Mouse (Mus musculus) central nervous system, embryonic 11.5 days (tissue): ENCODE results near the gene Capn11. TPM values are rescaled to one million over a fixed set of nuclear protein-coding genes. Genes with fewer than 3 reads are reported as not detected.

Experiments used
- polyA plus RNA-seq: library from polyadenylated mRNA; depleted of rRNA; stranded (reverse); fragments of >200 nt; gene quantifications from 2 replicates; pipeline ENCODE4 v1.2.3, GENCODE M21; 2012; rRNA removed

Capn11 gene
- 0.16 and 1.6 TPM in 2 replicates for polyA plus RNA-seq

DNA sequence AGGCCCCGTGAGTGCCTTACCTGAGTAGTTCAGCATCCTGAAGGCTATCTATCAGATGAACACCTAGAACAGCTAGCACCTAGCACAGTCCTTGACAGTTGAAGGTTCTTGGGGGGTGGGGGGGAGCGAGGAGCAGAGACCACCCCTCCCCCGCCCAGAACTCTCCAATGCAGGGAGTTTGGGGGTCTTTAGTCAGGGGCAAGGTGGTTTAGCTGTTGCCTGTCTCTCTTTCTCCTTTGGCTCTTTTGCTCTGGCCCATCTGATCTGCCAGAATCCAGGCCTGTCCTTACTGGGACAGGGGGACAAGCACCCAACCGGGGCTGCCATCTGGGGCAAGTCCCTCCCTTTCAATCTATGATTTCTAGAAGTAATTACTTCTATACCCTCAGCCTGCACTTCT, at the start of gene Capn11:
Gene Capn11, minus strand, starts transcription at position 101 of the 400 bp plus-strand sequence.

DNA sequence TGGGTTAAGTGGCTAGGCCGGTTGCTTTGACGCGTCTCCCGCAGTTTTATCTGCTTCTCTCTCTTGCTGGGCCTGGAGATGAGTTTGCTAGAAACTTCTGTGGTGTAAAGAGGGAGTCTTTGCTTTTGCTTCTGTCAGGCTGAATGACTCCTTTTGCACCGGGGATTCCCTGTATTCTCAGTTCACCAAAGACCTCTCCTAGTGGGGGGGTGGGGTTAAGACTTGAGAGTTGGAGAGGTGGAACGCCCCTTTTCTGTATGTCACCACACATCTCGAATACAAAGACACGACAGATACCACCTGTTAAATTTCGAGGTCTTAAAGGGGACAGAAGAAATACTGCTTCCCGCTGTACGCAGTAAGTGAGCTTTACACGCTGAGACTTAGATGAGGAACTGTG, 27.6 kb upstream of the Capn11 start, which contains the start of gene Tmem63b:
Gene Tmem63b, minus strand, starts transcription at position 190 of the 400 bp plus-strand sequence.

DNA sequence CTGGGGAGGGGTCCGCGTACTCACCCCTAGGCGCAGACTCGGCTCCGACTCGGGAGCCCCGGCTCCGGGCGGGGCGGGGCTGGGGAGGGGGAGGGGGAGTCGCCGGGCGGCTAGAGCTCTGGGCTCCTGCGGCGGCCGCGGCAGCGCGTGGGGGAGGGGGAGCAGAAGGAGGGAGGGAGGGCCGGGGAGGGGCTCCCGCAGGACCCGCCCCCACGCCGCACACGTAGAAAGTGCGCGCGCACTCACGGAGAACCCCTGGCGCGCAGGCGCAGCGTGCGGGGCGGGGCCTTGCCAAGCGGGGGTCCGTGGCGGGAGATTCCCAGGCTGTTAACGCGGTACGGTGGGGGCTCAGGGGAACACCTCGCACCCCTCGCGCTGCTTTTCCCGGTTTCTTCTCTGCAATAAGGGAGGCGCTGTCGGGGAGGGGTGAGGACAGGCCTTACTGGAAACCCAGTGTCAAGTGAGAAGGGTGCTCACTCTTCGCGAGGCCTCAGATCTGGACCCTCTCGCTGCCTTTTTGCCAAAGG, 27.0 kb upstream of the Capn11 start, which contains the start of gene Mrpl14:
Gene Mrpl14, plus strand, starts transcription at position 230 of the 527 bp plus-strand sequence.

DNA sequence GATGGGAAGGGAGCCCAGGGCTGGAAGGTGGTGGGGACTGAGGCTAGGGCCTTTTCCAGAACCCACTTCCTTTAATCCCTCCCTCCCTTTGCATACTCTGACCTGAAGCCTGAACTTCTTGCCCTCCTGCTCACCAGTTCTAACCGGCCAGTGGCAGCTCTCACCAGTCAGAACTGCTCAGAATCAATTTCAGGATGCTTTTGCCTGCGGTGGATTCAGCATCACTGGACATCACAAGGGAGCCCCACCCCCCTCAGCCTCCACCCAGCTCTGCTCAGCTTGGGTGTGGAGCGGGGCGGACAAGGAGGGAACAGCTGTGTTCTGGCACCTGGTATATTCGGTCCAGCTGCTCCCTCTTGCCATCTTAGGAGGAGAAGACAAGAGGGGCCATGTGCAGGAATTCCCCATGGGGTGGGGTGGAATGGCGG, 57.2 kb downstream of the Capn11 start, which contains the start of gene Mymx:
Gene Mymx, minus strand, starts transcription at position 226 of the 428 bp plus-strand sequence.

DNA sequence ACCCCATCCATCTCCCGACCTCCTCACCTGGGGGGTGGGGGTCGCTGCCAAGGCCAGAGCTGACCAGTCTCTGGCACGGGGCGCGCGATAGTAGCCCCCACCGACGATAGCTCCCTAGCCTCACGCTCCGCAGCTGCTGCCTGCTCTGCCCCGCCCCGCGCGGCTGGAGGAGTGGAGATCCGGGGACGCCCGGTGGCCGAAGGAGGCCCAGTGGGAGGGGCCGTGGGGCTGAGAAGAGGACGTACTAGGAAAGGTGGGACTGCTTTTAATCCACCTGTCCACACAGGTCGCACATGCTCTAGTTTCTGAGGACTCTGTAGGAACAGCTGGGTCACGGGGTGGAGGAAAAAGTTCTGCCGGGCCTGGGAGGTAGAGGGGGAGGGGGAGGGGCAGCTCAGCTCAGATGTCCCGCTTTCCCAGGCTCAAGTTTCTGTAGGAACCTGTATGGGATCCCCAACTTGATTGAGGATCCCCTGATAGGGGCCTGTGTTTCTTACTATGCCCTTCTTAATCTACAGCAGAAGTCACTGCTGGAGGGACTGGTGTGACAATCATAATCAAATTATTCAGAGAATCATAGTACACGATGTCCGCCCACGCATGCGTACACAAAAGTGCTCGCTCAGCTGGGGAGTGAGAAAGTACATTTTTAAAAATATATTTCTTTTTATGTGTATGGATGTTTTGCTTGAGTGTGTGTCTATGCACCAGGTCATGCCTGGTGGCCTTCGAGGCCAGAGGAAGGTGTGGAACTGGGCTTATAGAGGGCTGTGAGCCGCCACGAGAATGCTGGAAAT, 59.5 kb downstream of the Capn11 start, which contains the start of gene Slc29a1:
Gene Slc29a1, minus strand, starts transcription at position 161 of the 797 bp plus-strand sequence.

Other genes with a start within 250 kb of the Capn11 start
- gene Cdc5l, start 225.6 kb downstream of the Capn11 start, polyA plus RNA-seq = 51.3 and 57.5 TPM in 2 replicates
- 0.18 and 0.45 TPM in 2 replicates for gene Spats1, start 183.9 kb downstream of the Capn11 start, polyA plus RNA-seq
- gene Aars2, start 152.5 kb downstream of the Capn11 start, polyA plus RNA-seq = 21.9 and 24.1 TPM in 2 replicates
- 0.04 and 0.10 TPM in 2 replicates for gene Tcte1, start 135.9 kb downstream of the Capn11 start, polyA plus RNA-seq
- gene Tmem151b, start 109.6 kb downstream of the Capn11 start, polyA plus RNA-seq = 12.7 and 14.0 TPM in 2 replicates
- gene Nfkbie, start 103.6 kb downstream of the Capn11 start, polyA plus RNA-seq = 3.4 and 4.1 TPM in 2 replicates
- gene Slc35b2, start 95.5 kb downstream of the Capn11 start, polyA plus RNA-seq = 59.0 and 67.3 TPM in 2 replicates
- gene Hsp90ab1, start 86.1 kb downstream of the Capn11 start, polyA plus RNA-seq = 1,227 and 1,796 TPM in 2 replicates
- 49.8 and 51.7 TPM in 2 replicates for gene Slc29a1, start 59.7 kb downstream of the Capn11 start, polyA plus RNA-seq
- gene Mymx, start 57.2 kb downstream of the Capn11 start, polyA plus RNA-seq = 0.17 and 9.4 TPM in 2 replicates
- gene Mrpl14, start 27.0 kb upstream of the Capn11 start, polyA plus RNA-seq = 53.4 and 76.5 TPM in 2 replicates
- gene Tmem63b, start 27.6 kb upstream of the Capn11 start, polyA plus RNA-seq = 93.6 and 123 TPM in 2 replicates
- 0.12 and 0.15 TPM in 2 replicates for gene 1600014C23Rik, start 74.5 kb upstream of the Capn11 start, polyA plus RNA-seq